Mouse (Mus musculus) cerebellum, adult 2 months (tissue): ENCODE results near the gene Gtpbp1.

Experiments
- CTCF ChIP-seq: fragments of 200-500 bp; IDR thresholded peaks from 2 replicates; pipeline ENCODE4 v1.5.1; 2011; ENCODE audit warnings: low read depth, mild to moderate bottlenecking, control low read depth, low read length, moderate library complexity, borderline replicate concordance; ENCODE audit not compliant: insufficient read depth
- POLR2A ChIP-seq: fragments of 200-500 bp; IDR thresholded peaks from 2 replicates; pipeline ENCODE4 v1.6.1; 2011; ENCODE audit warnings: low read length, control low read depth, borderline replicate concordance; ENCODE audit not compliant: insufficient read depth

- TF ChIP-seq CTCF (no peak), POLR2A (no peak)
These were observed 42.5 kb downstream of the Gtpbp1 start for GRCm38 (mm10) chr15:79733192-79733591.
